Mouse (Mus musculus) heart, postnatal 10 days (tissue): ENCODE measurements around the gene Gm2174. TPM values are rescaled to one million over a fixed set of nuclear protein-coding genes. Genes with fewer than 3 reads are reported as not detected.

Source experiments
- DNase-seq, 2 experiments: peaks; one replicate each; pipeline ENCODE4 v3.0.0; 2021
- intact Hi-C: fragments of 180-260 bp; cut with DNase I; formaldehyde crosslinking; loops from one replicate; pipeline ENCODE4 v1.15.1; 2025
- total RNA-seq, 2 experiments: library from RNA; stranded (reverse); gene quantifications; 2 replicates each; pipeline ENCODE4 v1.2.3; 2021

The Gm2174 gene
- total RNA-seq = under 1 TPM in 1 of 2 experiments, not detected in 1; 0.93 TPM

DNA sequence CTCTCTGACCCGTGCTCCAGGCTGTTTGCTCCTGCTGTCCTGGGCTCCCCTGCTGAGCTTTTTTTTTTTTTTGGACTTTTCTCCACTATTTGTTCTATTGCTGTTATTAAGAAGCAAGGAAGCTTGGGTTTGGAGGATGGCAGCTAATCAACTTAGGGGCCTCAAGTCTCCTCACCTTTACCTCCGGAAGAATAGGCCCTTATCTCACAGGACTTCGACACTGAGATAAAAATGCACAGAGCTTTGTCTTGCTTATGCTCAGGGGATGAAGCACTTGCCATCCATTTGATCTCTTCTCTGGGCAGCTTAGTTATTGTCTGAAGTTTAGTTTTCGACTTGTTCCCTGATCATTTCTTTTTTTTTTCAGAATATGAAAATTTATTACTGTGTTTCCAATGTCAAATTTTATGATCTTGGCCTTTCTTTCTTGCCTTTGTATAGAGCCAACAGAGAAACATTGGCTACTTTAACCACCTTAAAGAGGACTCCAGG, at the start of gene Gm2174:
TSS of gene Gm2174 (plus strand) at position 442 of the 492 bp plus-strand sequence.
- no peak for DNase-seq
- intact Hi-C loops = no loop called here

DNA sequence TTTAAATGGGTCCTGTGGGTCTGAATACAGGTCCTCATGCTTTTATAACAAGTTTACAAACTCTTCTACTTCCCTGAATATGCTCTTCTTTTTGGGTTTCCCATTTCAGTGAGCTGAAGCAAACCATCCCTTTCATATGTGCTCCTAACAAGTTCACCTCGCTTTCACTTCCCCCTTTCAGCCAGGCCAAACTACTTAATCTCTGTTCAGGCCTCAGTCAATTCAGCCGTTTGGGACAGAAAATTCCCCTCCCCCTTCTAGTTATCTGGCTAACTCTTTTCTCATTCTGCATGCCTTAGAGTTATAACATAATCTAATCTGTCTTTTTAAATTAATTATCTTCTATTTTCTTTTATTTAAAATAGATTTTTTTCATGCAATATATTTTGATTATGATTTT, 43.1 kb upstream of the Gm2174 start:
- no peak for DNase-seq
- intact Hi-C loops = no loop called here

DNA sequence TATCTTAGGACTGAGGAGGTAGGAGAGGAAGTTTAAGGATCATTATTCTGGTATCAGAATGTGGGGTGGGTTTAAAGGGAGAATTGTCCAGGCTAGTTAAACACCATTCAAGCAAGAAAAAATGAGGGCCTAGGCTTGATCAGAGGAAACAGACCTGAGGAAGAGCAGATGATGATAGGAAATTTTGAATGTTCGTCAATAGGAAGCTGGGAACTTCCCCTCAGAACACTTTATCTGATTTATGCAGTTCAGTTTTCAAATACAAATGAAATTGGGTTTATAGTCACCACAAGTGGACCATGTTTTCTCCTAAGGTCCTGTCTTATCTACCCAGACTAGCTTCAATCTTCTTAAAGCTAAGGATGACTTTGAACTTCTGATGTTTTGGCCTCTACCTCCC, 42.3 kb upstream of the Gm2174 start:
- intact Hi-C loops = no loop called here
- DNase-seq = no peak

DNA sequence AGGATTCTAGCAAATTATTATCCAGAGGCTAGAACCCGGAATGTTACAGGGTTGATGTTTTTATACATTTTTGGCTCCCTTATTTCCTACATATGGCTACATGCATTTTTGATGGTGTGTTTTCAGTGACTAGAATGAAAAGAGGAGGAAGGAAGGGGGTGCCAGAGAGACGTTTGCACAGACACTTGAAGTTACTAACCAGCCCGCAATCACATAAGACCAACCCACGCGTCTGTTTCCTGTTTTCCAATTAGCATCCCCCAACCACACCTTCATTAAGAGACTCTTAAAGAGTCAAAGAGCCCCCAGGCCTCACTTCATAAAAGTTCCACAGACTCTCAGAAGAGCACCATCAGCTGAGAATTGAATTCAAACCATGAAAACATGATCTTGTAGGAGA, 41.6 kb upstream of the Gm2174 start:
- intact Hi-C loops = no loop called here
- no peak for DNase-seq

DNA sequence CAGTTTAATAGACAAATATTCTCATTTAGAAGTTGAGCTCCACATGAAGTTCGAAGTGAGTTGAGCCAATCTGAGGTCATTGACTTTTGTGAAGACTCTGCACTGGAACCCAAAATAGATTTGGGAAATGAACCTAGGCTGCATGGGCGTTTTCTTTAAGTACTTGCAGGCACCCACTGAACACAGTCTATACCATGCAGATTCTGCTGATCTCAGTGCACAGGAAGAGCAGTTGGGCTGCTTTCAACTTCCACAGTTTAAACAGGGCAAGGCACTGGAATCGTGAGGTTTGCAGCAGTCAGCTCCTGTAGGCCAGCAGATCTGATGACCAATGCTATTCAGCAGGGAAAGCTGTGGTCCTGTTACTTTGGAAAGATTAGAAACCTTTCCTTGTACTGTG, 31.5 kb upstream of the Gm2174 start:
- DNase-seq = no peak
- intact Hi-C loops = no loop called here

DNA sequence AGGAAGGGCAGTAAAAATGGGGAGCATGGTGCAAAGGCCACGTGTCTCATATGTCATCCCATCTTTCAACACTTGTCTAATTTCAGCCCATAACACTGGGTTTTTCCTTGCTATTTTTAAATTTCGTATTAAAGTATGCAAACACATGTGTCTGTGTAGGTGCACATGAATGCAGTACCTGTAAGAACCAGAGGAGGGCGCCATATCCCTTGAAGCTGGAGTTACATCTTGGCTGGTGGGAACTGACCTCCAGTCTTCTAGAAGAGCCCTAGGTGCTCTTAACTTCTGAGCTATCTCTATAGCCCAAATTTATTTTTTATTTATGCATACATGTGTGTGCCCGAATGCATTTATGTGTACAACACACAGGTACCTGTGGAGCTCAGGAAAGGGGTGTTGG, 30.2 kb upstream of the Gm2174 start:
- intact Hi-C loops = no loop called here
- no peak for DNase-seq

DNA sequence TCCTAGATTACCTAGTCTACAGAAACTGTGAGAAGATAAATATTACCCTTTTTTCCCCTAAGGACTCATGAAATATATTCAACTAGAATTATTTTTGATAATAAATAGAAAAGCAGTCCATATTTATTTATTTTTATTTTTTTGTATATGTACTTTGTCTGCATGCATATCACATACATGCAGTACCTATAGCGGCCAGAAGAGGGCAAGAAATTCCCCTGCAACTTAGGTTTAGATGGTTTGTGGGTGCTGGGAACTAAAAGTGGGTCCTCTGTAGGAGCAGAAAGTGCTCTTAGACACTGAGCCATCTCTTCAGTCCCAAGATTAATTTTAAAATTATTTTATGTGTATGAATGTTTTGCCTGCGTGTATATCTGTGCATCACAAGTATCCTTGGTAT, 17.2 kb upstream of the Gm2174 start:
- DNase-seq = no peak

DNA sequence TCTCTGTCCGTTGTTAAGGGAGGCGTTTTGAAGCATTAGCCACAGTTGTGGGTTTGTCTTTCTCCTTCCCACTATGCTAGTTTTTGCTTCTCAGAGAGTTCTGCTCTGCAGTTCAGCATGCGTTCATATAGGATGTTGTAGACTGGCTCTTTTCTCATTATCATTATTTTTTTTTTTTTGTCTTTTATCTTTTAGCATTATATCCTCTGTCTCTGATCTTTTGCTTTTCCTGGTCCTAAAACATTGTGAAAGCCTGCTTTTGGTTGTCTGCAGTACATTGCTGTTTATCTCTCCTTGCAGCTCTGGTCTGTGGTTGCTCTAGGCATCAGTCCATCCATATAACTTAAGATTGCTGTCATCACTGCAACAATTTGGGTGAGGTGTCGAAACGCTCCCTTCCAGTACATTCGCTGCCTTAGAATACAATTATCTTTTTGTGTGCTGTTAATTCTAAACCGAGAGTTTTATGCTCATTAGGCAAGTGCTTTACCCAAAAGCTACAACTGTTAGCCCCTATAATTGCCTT, 11.9 kb upstream of the Gm2174 start:
- no peak for DNase-seq
- intact Hi-C loops = no loop called here

More for the DNA sequence above, 17.2 kb upstream of the Gm2174 start:
- intact Hi-C loops = no loop called here

DNA sequence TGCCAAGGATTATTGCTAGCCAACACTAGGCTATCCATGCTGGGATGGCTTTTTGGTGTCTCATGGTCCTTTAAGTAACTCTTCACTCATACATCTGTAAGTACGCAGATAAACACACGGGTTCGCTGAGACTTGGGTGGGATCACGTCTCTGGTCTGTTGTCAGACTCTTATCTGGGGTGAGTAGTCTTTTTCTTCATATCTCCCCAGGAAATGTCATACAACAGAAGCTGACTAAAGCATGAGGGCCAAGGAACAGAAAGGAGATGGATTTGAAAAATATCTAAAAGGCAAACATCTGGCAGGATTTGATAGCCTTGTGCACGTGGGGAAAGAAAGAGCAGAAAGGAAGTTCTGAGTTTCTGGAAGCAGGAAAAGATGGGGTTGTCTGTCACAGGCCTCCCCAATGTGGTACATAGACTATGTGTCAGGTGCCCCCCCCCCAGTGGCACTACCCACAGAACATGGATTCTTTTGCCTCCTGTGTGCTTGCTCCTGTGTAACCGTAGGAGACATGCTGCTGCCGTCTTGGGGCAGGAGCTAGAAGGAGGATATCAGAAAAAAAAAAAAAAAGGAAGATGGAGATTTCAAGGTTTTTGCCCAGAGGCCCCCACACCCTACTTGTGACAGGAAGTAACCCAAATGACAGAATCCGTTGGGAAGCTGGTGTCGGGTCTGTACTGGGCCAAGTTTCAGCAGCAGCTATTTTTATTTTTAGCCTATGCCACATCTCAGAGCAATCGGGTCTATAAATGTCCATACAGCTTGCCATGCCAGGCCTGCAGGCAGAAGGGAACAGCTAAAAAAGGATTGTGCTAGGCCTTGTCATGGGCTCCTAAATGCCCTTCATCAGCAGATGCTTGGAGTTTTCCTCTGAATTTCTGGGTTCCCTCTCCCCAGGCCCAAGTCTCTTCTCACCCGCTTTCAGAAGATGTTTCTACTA, 1.0 kb upstream of the Gm2174 start:
- intact Hi-C loops = no loop called here
- DNase-seq = peak; percentile 18 to 38

DNA sequence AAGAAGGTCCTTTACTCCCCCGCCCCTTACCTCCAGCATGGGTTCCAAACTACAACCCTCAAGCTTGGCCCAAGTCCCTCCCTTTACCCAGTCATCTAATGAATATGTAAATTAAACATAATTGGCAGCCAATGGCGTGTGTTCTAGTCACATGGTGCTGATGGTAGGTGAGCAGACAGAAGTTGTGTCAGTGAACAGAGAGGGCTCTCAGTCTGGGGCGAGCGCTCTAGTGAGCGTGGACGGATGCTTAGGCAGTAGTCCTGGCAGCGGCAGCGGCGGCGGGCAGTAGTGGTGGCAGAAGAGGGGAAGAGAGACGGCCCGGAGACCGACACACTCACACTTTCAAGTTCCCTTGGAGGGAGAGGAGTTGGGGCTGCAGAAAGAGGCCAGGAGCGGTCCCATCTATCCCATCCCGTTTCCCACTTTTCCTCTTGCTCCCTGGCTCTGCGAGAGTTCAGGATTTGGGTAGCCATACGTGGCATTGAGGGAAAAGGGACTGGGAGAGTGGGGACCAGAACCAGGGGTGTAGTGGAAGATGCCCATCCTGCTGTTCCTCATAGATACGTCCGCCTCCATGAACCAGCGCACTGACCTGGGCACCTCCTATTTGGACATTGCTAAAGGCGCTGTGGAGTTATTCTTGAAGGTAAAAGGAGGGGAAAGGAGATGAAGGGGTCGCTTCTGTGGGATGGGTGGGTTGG, 7.1 kb downstream of the Gm2174 start, which contains the start of gene Ints6l:
TSS of gene Ints6l (plus strand) at position 187 of the 701 bp plus-strand sequence.
- intact Hi-C loops = no loop called here
- peak; percentile 73 to 74 for DNase-seq

DNA sequence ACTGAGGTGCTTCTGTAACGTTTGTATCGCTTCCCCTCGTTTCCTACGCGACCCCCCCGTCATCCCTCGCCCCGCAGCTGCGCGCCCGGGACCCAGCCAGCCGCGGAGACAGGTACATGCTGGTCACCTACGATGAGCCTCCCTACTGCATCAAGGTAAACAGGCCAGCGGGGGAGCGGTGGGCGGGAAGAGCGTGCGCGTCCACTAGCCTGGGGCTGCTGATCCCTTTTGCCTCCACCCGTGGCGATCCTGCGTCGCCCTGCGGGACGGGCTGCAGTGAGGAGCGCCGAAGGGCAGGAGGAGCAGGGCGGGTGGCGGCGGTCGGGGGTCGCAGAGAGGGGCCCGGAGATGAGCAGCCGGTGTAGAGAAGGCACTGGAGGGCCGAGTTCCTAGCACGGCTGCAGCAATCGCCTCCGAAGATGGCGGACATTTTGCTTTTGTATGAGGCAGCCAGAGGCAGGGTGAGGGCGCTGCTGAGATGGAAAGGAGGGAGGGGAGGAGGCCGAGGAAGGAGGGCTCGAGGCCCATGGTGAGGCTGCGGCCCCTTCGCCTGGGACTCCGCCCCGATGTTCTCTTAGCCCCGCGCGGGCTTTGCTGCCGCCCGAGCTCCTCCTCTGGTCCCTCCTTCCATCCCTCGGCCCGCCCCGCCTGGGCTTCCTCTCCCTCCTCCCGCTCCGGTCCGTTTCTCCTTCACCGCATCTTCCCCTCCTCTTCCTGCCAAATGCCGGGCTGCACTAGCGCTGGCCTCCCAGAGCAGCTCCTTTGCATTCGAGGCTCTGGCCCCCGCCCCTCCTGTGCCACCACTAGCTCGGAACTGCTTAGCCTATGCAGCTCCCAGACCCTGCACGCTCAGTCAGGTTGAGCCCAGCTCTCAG, 7.8 kb downstream of the Gm2174 start:
- intact Hi-C loops = no loop called here
- peak; percentile 87 to 88 for DNase-seq

DNA sequence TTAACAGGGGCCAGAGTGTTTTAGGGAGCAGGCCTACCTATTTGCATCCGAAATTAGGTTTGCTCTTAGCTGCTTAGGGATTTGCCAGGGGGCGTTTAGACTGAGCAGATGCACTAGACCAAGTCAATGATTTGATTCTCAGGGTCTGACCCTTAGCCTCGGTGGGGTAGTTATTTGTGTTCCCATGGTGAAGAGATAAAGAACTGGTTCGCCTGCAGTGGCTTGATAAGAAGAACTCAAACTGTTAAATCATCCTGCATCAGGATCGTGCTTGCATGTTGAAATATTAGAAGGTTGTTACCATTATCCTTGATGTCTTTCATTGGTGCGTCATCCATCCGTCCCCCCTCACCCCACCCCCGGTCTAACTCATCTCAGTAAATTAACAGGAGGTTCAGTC, 8.6 kb downstream of the Gm2174 start:
- intact Hi-C loops = no loop called here
- DNase-seq = no peak

DNA sequence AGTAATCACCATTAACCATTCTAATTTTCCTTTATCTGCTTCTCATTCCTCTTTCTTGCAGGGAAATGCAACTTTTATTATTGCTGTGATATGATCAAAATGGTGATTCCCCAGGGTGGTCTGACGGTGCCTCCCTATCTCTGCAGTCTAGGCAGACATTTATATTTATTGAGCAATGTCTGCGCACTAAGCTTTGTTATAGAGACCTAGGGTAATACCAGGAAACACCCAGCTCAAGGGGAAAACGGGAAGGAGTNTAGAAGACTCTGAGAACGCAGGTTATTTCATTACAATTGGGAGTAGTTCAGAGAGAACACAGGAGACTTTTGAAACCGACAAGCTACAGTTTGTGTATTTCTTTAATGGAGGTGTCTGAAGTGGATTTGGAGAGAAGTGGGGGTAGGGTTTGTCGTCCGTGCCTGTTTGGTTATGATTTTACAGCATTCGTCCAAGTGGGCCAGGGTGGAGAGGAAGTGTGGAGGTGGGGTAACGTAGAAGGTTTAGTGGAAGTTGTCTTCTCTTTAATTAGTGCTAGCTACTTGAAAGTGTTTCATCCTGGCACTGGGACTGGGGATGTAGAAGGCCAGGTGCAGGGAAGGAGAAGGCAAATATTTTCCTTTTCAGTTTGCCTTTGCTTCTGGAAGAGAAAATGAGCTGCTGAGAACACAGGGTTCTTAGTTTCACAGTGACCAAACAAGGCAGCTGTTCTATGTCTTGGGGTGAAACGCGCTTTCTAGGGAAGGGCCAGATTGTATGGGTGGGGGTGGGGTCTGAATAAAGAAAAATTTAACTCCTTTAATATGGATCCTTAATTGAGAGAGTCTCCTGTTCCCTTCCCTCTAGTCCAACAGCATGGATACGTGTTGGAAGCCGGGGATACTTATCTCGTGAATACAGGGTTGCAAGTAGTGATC, 14.5 kb downstream of the Gm2174 start:
- peak in 1 of 2 experiments; percentile 18 for DNase-seq
- intact Hi-C loops = no loop called here

DNA sequence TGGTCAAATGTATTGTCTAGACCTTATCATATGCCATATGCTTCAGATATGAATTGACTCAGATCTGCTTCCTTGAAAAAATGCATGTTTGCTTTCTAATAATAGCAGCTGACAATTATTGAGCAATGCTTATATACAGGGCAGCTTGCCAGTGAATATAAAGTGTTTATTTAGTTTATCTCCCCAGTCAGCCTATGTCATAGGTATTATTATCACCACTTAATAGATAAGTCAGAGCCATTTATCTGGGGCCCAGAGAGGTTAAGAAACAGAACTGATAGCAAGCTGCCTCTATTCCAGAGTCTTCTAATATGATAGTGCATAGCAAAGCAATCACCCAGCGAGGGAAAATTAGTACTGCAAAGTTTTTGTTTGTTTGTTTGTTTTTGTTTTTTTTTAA, 17.1 kb downstream of the Gm2174 start:
- intact Hi-C loops = no loop called here
- DNase-seq = no peak

DNA sequence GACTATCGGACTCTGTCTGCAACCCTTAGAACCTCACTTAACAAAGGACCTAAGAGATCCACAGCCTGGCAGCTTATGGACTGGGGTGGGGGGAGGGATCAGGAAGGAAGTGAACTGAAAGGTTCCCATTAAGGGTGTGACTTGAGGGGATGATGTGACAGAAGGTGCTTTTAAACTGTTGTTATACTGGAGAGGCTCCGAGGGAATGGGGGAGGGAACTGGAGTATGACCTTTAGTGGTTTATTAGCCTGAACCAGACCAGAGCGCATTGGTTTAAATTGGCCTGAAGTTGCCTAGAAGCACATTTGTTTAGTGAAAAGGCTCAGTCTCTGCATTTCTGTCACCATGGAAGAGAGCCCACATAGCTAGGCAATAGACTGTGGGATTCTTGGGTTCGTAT, 19.9 kb downstream of the Gm2174 start:
- intact Hi-C loops = no loop called here

DNA sequence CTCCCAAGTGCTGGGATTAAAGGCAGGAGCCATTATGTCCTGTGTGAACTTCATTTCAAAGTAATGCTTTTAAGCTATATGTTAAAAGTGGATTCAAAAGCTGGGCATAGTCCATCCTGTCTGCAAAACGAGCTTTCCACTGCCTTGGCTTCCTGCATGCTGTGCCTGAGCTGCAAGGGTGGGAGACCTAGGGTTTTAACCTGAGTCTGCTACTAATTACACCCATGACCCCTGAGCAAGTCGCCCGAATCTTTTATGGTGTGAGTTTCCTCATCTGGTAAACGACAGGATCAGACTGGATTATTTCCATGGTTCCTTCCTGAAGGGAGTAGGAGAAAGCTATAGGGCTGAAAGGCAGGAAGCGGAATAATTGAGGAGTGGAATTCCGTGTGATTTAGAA, 20.7 kb downstream of the Gm2174 start:
- no peak for DNase-seq
- intact Hi-C loops = no loop called here

More for the DNA sequence above, 19.9 kb downstream of the Gm2174 start:
- DNase-seq = no peak

DNA sequence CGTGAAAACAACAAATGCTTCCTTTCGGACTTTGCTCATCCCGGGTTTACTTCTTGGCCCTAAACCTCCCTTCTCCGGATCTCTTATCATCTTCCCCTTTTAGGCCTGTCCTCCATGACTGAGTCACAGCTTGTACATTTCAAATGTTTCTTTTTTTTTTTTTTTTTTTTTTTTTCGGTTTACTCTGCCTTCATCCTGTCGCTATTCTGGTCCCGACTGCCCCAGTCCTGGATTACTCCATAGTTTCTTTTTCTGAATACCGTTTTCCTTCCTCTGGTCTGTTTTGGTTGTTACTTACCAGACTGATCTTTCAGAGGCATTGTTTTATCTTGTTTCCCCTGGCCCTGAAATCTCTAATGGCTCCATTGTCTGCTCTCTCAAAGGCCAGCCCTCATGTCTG, 26.3 kb downstream of the Gm2174 start:
- intact Hi-C loops = no loop called here
- DNase-seq = no peak

DNA sequence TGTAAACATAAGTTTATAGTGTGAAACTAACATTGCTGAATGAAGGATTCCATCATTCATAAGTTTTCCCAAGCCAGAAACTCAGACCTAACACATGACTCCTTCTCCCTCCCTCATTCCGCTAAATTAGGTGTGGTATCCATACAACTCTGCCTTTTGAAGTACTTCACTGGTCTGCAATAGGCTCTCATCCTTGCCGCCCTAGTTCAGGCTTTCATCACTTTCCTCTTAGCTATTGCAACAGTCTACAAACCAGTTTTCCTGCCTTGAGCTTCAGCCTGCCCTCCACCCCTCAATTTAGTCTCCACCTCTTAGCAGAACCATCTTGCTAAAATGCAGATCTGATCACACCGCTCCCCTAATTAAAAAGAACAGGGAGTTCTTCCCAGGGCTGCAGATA, 29.8 kb downstream of the Gm2174 start:
- DNase-seq = no peak
- intact Hi-C loops = no loop called here

DNA sequence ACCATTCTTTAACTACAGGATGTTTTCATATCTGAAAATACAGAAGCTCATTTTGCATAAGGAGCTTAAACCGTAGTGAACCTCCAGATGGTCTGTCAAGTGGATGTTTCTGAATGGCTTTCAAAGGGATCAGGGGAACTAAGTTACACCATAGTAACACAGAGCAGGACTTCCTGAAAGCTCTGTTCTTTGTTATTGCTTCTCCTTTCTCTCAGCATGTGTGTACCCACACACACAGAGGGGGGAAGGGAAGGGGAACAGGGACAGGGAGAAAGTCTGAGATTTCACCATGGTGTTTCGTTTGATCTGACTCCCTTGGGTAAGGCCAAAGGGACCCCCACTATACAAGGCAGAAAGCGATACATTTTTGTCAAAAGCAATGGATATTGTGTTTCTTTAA, 34.1 kb downstream of the Gm2174 start:
- intact Hi-C loops = loop anchor here (10.0 kb wide), 1 partner anchor 207 kb away; no protein-coding TSS in a partner anchor

More for the DNA sequence above, 34.1 kb downstream of the Gm2174 start:
- DNase-seq = no peak
